Mouse (Mus musculus): ENCODE data around the gene Olfm2. TPM values are rescaled to one million over a fixed set of nuclear protein-coding genes. Genes with fewer than 3 reads are reported as not detected.

Olfm2 gene
- polyA plus RNA-seq, 1 experiment from 2014 or later: 269 TPM

GRCm38 (mm10) chr9:20762197-20762961 is 16.2 kb upstream of the Olfm2 start:
- Histone ChIP-seq H3K27ac (ENCODE audit: low read depth, low read length) (no peak overlapping the region), H3K9ac (ENCODE audit: low read depth, low read length) (no peak overlapping the region), H3K36me3 (ENCODE audit: control insufficient read depth, insufficient read depth, low read length) (no peaks in the 10 kb centered on the region), H3K27me3 (replicated peaks; ENCODE audit: control insufficient read depth, insufficient read depth, low read length) (no peaks in the 10 kb centered on the region), H3K9me3 (ENCODE audit: control insufficient read depth, low read length) (peaks cover 3% of the 10 kb centered on the region), H3K4me2 (ENCODE audit: low read length) (no peak overlapping the region), H3K4me1 (ENCODE audit: control insufficient read depth, insufficient read depth, low read depth, low read length) (peaks cover 5% of the 10 kb centered on the region; the same call in 1 of the 2 replicates), H3K4me3 (ENCODE audit: low read length) (no peak overlapping the region)
- ATAC-seq: peak; percentile 66
- 42% methylated on average over 7 of the region's 7 CpGs for WGBS

- ATAC-seq: no peak
- H3K27me3 ChIP-seq (replicated peaks; ENCODE audit: control insufficient read depth, insufficient read depth, low read length): no peaks in the 10 kb centered on the region
- 64% methylated on average over 3 of the region's 3 CpGs for WGBS
These were observed 15.2 kb upstream of the Olfm2 start for GRCm38 (mm10) chr9:20761388-20761787.

GRCm38 (mm10) chr9:20760813-20761212 is 14.7 kb upstream of the Olfm2 start:
- Histone ChIP-seq H3K27me3 (replicated peaks; ENCODE audit: control insufficient read depth, insufficient read depth, low read length) (no peaks in the 10 kb centered on the region), H3K36me3 (ENCODE audit: control insufficient read depth, insufficient read depth, low read length) (no peaks in the 10 kb centered on the region), H3K9me3 (ENCODE audit: control insufficient read depth, low read length) (peaks cover 3% of the 10 kb centered on the region), H3K4me3 (ENCODE audit: low read length) (no peak overlapping the region), H3K9ac (ENCODE audit: low read depth, low read length) (no peak overlapping the region), H3K4me2 (ENCODE audit: low read length) (no peak overlapping the region), H3K4me1 (ENCODE audit: control insufficient read depth, insufficient read depth, low read depth, low read length) (peaks cover 5% of the 10 kb centered on the region; the same call in 1 of the 2 replicates), H3K27ac (ENCODE audit: low read depth, low read length) (no peak overlapping the region)
- no peak for ATAC-seq
- WGBS: 73% methylated on average over 12 of the region's 12 CpGs

More at GRCm38 (mm10) chr9:20761388-20761787, 15.2 kb upstream of the Olfm2 start:
- no peak overlapping the region for H3K4me2 ChIP-seq (ENCODE audit: low read length)
- H3K36me3 ChIP-seq (ENCODE audit: control insufficient read depth, insufficient read depth, low read length): no peaks in the 10 kb centered on the region
- no peak overlapping the region for H3K27ac ChIP-seq (ENCODE audit: low read depth, low read length)
- H3K9me3 ChIP-seq (ENCODE audit: control insufficient read depth, low read length): peaks cover 3% of the 10 kb centered on the region
- no peak overlapping the region for H3K9ac ChIP-seq (ENCODE audit: low read depth, low read length)
- H3K4me3 ChIP-seq (ENCODE audit: low read length): no peak overlapping the region
- peaks cover 5% of the 10 kb centered on the region; the same call in 1 of the 2 replicates for H3K4me1 ChIP-seq (ENCODE audit: control insufficient read depth, insufficient read depth, low read depth, low read length)

- Histone ChIP-seq H3K27me3 (replicated peaks; ENCODE audit: control insufficient read depth, insufficient read depth, low read length) (no peaks in the 10 kb centered on the region), H3K27ac (ENCODE audit: low read depth, low read length) (no peak overlapping the region), H3K36me3 (ENCODE audit: control insufficient read depth, insufficient read depth, low read length) (no peaks in the 10 kb centered on the region), H3K4me3 (ENCODE audit: low read length) (no peak overlapping the region), H3K9ac (ENCODE audit: low read depth, low read length) (no peak overlapping the region), H3K9me3 (ENCODE audit: control insufficient read depth, low read length) (peaks cover 3% of the 10 kb centered on the region), H3K4me1 (ENCODE audit: control insufficient read depth, insufficient read depth, low read depth, low read length) (peaks cover 5% of the 10 kb centered on the region; the same call in 1 of the 2 replicates), H3K4me2 (ENCODE audit: low read length) (no peak overlapping the region)
- WGBS: 85% methylated on average over 6 of the region's 6 CpGs
- no peak for ATAC-seq
These were observed 12.7 kb upstream of the Olfm2 start for GRCm38 (mm10) chr9:20758896-20759295.

- Histone ChIP-seq H3K27ac (ENCODE audit: low read depth, low read length) (no peak overlapping the region), H3K9ac (ENCODE audit: low read depth, low read length) (no peak overlapping the region), H3K36me3 (ENCODE audit: control insufficient read depth, insufficient read depth, low read length) (no peaks in the 10 kb centered on the region), H3K4me2 (ENCODE audit: low read length) (no peak overlapping the region), H3K27me3 (replicated peaks; ENCODE audit: control insufficient read depth, insufficient read depth, low read length) (no peaks in the 10 kb centered on the region), H3K4me3 (ENCODE audit: low read length) (no peak overlapping the region), H3K4me1 (ENCODE audit: control insufficient read depth, insufficient read depth, low read depth, low read length) (peaks cover 5% of the 10 kb centered on the region; the same call in 1 of the 2 replicates), H3K9me3 (ENCODE audit: control insufficient read depth, low read length) (peaks cover 3% of the 10 kb centered on the region)
- 86% methylated on average over 2 of the region's 2 CpGs for WGBS
- ATAC-seq: no peak
These were observed 12.1 kb upstream of the Olfm2 start for GRCm38 (mm10) chr9:20758243-20758642.

- WGBS: 63% methylated on average over 6 of the region's 6 CpGs
- H3K27me3 ChIP-seq (replicated peaks; ENCODE audit: control insufficient read depth, insufficient read depth, low read length): no peaks in the 10 kb centered on the region
- H3K27ac ChIP-seq (ENCODE audit: low read depth, low read length): no peak overlapping the region
- H3K4me2 ChIP-seq (ENCODE audit: low read length): no peak overlapping the region
- no peak overlapping the region for H3K4me3 ChIP-seq (ENCODE audit: low read length)
- ATAC-seq: no peak
- peaks cover 4% of the 10 kb centered on the region; the same call in 1 of the 2 replicates for H3K4me1 ChIP-seq (ENCODE audit: control insufficient read depth, insufficient read depth, low read depth, low read length)
- peaks cover 3% of the 10 kb centered on the region for H3K9me3 ChIP-seq (ENCODE audit: control insufficient read depth, low read length)
- H3K9ac ChIP-seq (ENCODE audit: low read depth, low read length): no peak overlapping the region
- H3K36me3 ChIP-seq (ENCODE audit: control insufficient read depth, insufficient read depth, low read length): no peaks in the 10 kb centered on the region
These were observed 11.2 kb upstream of the Olfm2 start for GRCm38 (mm10) chr9:20757087-20757955.

GRCm38 (mm10) chr9:20756081-20756700 is 10.0 kb upstream of the Olfm2 start:
- WGBS: 86% methylated on average over 4 of the region's 4 CpGs
- no peak overlapping the region for H3K9ac ChIP-seq (ENCODE audit: low read depth, low read length)
- H3K9me3 ChIP-seq (ENCODE audit: control insufficient read depth, low read length): peaks cover 3% of the 10 kb centered on the region
- H3K4me3 ChIP-seq (ENCODE audit: low read length): no peak overlapping the region
- ATAC-seq: no peak
- H3K4me2 ChIP-seq (ENCODE audit: low read length): no peak overlapping the region
- H3K4me1 ChIP-seq (ENCODE audit: control insufficient read depth, insufficient read depth, low read depth, low read length): no peaks in the 10 kb centered on the region
- H3K36me3 ChIP-seq (ENCODE audit: control insufficient read depth, insufficient read depth, low read length): no peaks in the 10 kb centered on the region
- H3K27me3 ChIP-seq (replicated peaks; ENCODE audit: control insufficient read depth, insufficient read depth, low read length): no peaks in the 10 kb centered on the region
- H3K27ac ChIP-seq (ENCODE audit: low read depth, low read length): no peak overlapping the region

- 93% methylated on average over 2 of the region's 2 CpGs for WGBS
- H3K4me3 ChIP-seq (ENCODE audit: low read length): no peak overlapping the region
- no peaks in the 10 kb centered on the region for H3K4me1 ChIP-seq (ENCODE audit: control insufficient read depth, insufficient read depth, low read depth, low read length)
- no peaks in the 10 kb centered on the region for H3K36me3 ChIP-seq (ENCODE audit: control insufficient read depth, insufficient read depth, low read length)
- H3K9ac ChIP-seq (ENCODE audit: low read depth, low read length): no peak overlapping the region
- no peaks in the 10 kb centered on the region for H3K27me3 ChIP-seq (replicated peaks; ENCODE audit: control insufficient read depth, insufficient read depth, low read length)
- no peak overlapping the region for H3K4me2 ChIP-seq (ENCODE audit: low read length)
- H3K27ac ChIP-seq (ENCODE audit: low read depth, low read length): no peak overlapping the region
- no peaks in the 10 kb centered on the region for H3K9me3 ChIP-seq (ENCODE audit: control insufficient read depth, low read length)
- ATAC-seq: no peak
These were observed 8.2 kb upstream of the Olfm2 start for GRCm38 (mm10) chr9:20754335-20754734.
